Mouse (Mus musculus) urinary bladder, postnatal 14 days (tissue): ENCODE data around the gene Cd180.

Experiments
- DNase-seq: peaks from one replicate; pipeline ENCODE4 v3.0.0; 2021; ENCODE audit warnings: low spot score

Gene Cd180

GRCm38 (mm10) chr13:102744481-102745269 is 51.3 kb downstream of the Cd180 start:
- peak; percentile 52 for DNase-seq

- no peak for DNase-seq
Observed at GRCm38 (mm10) chr13:102745270-102745600, 51.9 kb downstream of the Cd180 start.

GRCm38 (mm10) chr13:102745626-102746342 is 52.4 kb downstream of the Cd180 start:
- no peak for DNase-seq

- no peak for DNase-seq
Observed at GRCm38 (mm10) chr13:102746803-102747561, 53.6 kb downstream of the Cd180 start.

DNA sequence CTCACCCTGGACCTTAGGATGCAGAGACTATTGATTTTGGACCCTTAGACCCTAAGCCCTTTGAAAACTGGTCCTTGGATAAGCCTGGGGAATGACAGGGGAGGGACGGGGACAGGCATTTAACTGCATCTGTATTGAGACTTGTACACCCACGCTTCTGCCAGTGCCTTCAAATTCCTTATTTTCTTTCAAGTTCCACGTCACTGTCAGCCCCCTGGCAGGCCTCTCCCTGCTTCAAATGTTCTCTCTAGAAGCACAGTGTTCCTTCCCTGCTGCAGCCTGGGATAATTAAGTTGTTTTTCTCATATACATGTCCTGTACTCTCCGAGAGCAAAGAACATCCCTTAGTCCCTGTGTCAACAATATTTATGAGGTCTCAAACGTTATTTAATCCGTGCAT is 55.8 kb downstream of the Cd180 start:
- no peak for DNase-seq

GRCm38 (mm10) chr13:102749891-102750290 is 56.5 kb downstream of the Cd180 start:
- no peak for DNase-seq

GRCm38 (mm10) chr13:102753714-102754556 is 60.6 kb downstream of the Cd180 start:
- DNase-seq = no peak

GRCm38 (mm10) chr13:102755124-102755523 is 61.8 kb downstream of the Cd180 start:
- no peak for DNase-seq

- peak; percentile 16 for DNase-seq
Observed at GRCm38 (mm10) chr13:102756071-102756470, 62.7 kb downstream of the Cd180 start.

- no peak for DNase-seq
Observed at GRCm38 (mm10) chr13:102758021-102758420, 64.7 kb downstream of the Cd180 start.

DNA sequence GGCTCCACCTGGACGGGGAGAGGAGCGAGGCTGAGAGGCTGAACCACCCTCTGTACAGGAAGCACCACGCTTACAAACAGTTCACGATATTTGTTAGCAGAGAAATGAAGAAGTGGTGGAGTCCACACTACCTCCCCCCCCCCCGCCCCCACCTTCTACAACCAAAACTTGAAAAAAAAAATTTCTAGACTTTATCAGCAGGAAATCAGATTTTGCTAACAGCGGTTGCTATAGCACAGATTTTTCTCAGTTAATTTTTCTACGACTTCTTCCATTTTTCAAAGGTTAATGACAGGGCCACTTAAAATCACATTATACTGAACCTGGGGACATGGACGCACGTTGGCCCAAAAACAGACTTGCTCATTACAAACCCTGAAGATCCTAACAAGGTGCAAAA is 68.1 kb downstream of the Cd180 start:
- DNase-seq = no peak

DNA sequence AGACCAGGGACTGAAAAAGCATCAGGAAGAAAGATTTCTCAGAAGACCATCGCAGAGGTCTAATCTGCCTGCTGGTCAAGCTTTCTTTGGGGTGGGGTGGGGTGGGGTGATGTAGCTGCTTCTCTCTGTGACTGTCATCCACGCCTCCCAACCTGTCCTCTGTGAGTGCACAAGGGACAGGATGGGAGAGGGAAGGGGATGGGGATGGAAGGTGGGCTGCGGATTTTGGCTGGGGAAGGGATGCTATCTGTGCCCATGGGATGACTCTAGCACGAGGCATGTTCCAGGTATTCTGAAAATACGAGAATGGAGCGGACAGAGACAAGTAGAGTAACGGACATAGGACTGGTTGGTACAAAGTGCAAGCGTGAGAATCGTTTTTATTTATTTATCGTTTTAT is 68.8 kb downstream of the Cd180 start:
- no peak for DNase-seq

DNA sequence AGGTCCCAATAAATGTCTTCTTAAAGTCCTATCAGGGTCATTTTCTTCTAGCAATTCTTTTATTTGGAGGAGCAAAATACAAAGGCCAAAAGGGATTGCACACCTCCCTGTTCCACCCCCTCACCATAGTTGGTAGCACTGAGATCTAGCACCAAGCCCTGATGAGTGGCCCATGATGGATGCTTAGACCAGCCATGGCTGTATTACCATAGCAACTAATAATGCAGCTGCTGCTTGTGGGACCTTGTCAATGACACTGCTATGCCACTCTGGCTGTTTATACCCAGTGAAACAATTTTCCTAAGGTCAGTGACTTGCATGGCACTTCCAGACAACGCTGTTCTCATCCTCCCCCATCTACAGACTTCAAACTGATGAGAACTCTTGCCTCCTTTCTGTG is 70.9 kb downstream of the Cd180 start:
- no peak for DNase-seq

- DNase-seq = no peak
Observed at GRCm38 (mm10) chr13:102765216-102765615, 71.9 kb downstream of the Cd180 start.

GRCm38 (mm10) chr13:102767110-102767509 is 73.8 kb downstream of the Cd180 start:
- DNase-seq = no peak

- no peak for DNase-seq
Observed at GRCm38 (mm10) chr13:102768512-102768911, 75.2 kb downstream of the Cd180 start.

DNA sequence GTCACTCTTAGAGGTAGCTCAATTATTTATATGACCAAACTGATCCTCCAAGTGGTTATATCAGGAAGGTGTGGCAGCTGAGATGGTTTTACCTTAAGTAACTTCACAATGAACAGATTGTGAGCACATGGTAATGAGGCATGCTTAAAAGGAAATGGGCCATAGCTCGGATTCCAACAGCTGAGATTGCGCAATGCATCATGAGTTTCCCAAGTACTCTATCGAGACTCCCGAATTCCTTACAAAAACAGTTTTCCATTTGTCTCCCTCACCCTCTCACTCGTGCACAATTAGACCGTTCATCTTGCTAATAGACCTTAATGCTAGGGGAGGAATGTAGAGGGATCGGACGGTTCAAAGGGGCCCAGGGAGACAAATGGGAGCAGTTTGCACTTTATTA is 76.8 kb downstream of the Cd180 start:
- peak; percentile 22 for DNase-seq

GRCm38 (mm10) chr13:102773169-102773568 is 79.8 kb downstream of the Cd180 start:
- no peak for DNase-seq

- no peak for DNase-seq
Observed at GRCm38 (mm10) chr13:102774786-102775201, 81.4 kb downstream of the Cd180 start.

DNA sequence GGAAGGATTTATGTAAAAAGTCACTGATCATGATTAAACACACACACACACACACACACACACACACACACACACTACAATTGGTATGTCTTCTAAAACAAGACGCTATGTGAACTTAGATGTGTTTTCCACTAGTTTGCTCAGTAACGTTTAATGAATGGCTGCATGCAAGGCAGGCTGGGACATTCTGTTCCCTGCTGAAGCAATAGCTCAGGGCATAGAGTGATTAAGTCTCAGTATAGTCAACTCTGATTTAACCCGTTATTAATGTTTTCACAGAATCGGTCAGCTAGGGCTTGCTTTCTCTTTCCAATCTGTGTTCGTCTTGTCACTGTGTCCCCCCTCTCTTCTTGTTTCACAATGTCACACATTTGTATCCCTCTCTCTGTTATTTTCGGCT is 82.1 kb downstream of the Cd180 start:
- no peak for DNase-seq

DNA sequence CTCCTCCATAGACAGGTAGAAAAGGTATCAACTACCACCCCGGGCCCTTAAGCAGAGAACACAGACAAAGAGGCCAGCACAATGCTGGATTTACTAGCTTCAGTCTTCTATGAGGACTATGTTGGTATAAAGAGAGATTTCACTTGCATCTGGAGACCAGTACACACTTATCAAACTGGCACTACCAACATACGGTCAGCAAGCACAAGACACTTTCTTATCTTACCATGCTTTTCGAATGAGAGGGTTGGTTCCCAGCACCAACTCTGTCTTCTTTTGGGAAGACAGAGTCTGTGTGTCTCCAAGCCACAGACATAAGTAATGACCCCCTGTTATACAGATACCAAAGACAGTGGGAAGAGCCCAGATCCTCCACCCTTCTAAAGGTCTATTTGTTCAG is 85.5 kb downstream of the Cd180 start:
- DNase-seq = no peak

DNA sequence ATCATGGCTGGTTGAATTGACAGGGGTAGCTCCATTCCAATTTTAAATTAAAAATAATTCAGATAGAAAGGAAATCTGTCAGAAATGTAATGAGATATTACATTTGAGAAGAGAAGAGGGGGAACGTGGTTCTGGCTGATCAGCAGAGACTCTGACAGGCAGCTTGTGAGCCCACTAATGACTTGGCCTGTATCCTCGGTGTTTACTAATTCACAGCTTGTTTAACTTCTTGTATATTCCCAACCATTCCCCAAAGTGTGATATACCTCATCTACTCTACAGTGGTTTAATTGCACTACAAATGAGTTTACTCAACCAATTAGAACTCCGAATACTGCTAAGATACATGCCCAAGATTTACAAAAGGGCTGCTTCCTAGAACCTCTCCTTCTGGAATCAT is 85.9 kb downstream of the Cd180 start:
- no peak for DNase-seq
